In the genomic region with DNA sequence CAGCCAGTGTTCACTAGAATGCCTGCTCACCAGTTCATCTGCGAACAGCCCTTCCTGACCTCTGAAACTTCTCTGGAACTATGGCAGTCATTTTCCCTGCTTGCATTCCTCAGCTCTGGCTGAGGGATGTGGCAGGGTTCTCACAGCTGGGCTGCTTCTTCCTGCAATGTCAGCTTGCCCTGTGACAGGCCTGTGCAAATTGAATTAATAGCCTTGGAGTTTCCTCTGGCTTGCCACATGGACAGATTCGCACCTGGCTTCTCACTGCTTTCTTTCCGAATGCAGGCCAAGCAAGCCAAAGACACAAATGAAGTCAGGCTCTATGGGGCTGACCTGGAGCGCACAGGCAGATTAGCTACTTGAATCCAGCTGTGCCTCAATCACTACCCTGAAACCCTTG, we compare ENCODE assay signal across 14 mouse cellular contexts.
DNase-seq lines count a peak whose midpoint lies in the region; ATAC-seq and TF ChIP-seq lines count a peak whose summit lies in the region.
"Had no signal": no experiment of that assay in that cellular context is flagged by ENCODE, and none has a peak within 500 bp of the region (broad histone marks: within the 10 kb centered on the region; RNA-seq: fewer than 3 reads in every experiment).

No protein-coding gene starts in this region.

- TF ChIP-seq CTCF in gastrocnemius, adult 2 months (IDR thresholded peaks at IDR 0.05), result no peak
- TF ChIP-seq CTCF in kidney, postnatal 0 days (IDR thresholded peaks at IDR 0.05; ENCODE audit: low read depth), result no peak

- no peak overlapping the region for H3K4me3 ChIP-seq in gastrocnemius, adult 2 months
- H3K4me3 ChIP-seq in neural tube, embryonic 15.5 days (replicated peaks), result no peak overlapping the region
- no peak overlapping the region for H3K4me3 ChIP-seq in kidney, postnatal 0 days (replicated peaks; ENCODE audit: low read depth, low read length)
- H3K4me3 ChIP-seq in forebrain, embryonic 13.5 days, result no peak overlapping the region
- H3K4me3 ChIP-seq: limb, embryonic 12.5 days; neural tube, embryonic 12.5 days had no signal

- H3K9ac ChIP-seq in neural tube, embryonic 15.5 days (replicated peaks), result no peak overlapping the region
- no peak overlapping the region for H3K9ac ChIP-seq in kidney, postnatal 0 days (ENCODE audit: low read depth, low read length)
- no peak overlapping the region for H3K9ac ChIP-seq in forebrain, embryonic 13.5 days
- H3K9ac ChIP-seq: limb, embryonic 12.5 days; neural tube, embryonic 12.5 days had no signal

- ATAC-seq in neural tube, embryonic 15.5 days (ENCODE audit: low FRiP score), result no peak
- ATAC-seq in kidney, postnatal 0 days (replicated peaks; ENCODE audit: low FRiP score, low read depth), result no peak
- ATAC-seq in forebrain, embryonic 13.5 days, result no peak

- intact Hi-C loops in gastrocnemius, adult 2 months (cut with DNase I), result loop anchor here (5.0 kb wide), 1 partner anchor 104 kb away; no protein-coding TSS in a partner anchor

- peak overlapping the region; percentile 61 for H3K27ac ChIP-seq in gastrocnemius, adult 2 months
- no peak overlapping the region for H3K27ac ChIP-seq in neural tube, embryonic 15.5 days (replicated peaks)
- H3K27ac ChIP-seq in kidney, postnatal 0 days, result no peak overlapping the region
- no peak overlapping the region for H3K27ac ChIP-seq in forebrain, embryonic 13.5 days
- H3K27ac ChIP-seq: limb, embryonic 12.5 days; neural tube, embryonic 12.5 days had no signal

- no peaks in the 10 kb centered on the region for H3K9me3 ChIP-seq in neural tube, embryonic 15.5 days (replicated peaks)
- H3K9me3 ChIP-seq in kidney, postnatal 0 days (replicated peaks; ENCODE audit: low read length), result no peaks in the 10 kb centered on the region
- no peaks in the 10 kb centered on the region for H3K9me3 ChIP-seq in forebrain, embryonic 13.5 days (replicated peaks)
- H3K9me3 ChIP-seq: limb, embryonic 12.5 days; neural tube, embryonic 12.5 days had no signal

- 77% methylated on average over 4 of the region's 4 CpGs for WGBS in neural tube, embryonic 15.5 days
- 22% methylated on average over 4 of the region's 4 CpGs for WGBS in kidney, postnatal 0 days
- 69% methylated on average over 4 of the region's 4 CpGs for WGBS in forebrain, embryonic 13.5 days

- H3K4me2 ChIP-seq in neural tube, embryonic 15.5 days, result no peak overlapping the region
- H3K4me2 ChIP-seq in kidney, postnatal 0 days (ENCODE audit: low read length), result no peak overlapping the region
- H3K4me2 ChIP-seq in forebrain, embryonic 13.5 days, result no peak overlapping the region
- H3K4me2 ChIP-seq: limb, embryonic 12.5 days; neural tube, embryonic 12.5 days had no signal

- H3K36me3 ChIP-seq in neural tube, embryonic 15.5 days, result peaks cover 5% of the 10 kb centered on the region
- H3K36me3 ChIP-seq in kidney, postnatal 0 days (ENCODE audit: insufficient read depth, low read length), result 0 out of 2 replicates have a peak, but pooled peaks cover 8% of the 10 kb centered on the region
- H3K36me3 ChIP-seq in forebrain, embryonic 13.5 days (ENCODE audit: poor library complexity, severe bottlenecking), result peaks cover 7% of the 10 kb centered on the region
- H3K36me3 ChIP-seq: neural tube, embryonic 12.5 days had no signal

- DNase-seq in gastrocnemius, adult 2 months, result peak; percentile 41
- DNase-seq in gastrocnemius, adult 18-20 months (ENCODE audit: low spot score), result no peak
- DNase-seq in neural tube, embryonic 10.5 days (ENCODE audit: extremely low spot score, low spot score), result peak; percentile 53
- DNase-seq in kidney, postnatal 0 days (ENCODE audit: low spot score), result peak; percentile 49
- no peak for DNase-seq in spleen, postnatal 4 days (ENCODE audit: low spot score in 2 of 2)
- DNase-seq in cerebellum, adult 9-11 months, result no peak
- DNase-seq: adrenal gland, adult 2 months; heart, postnatal 36 days; right cerebral cortex, postnatal 4 days; thymus, adult 18-20 months had no signal

- no peaks in the 10 kb centered on the region for H3K4me1 ChIP-seq in neural tube, embryonic 15.5 days
- H3K4me1 ChIP-seq in kidney, postnatal 0 days (replicated peaks; ENCODE audit: insufficient read depth, low read length), result peaks cover 4% of the 10 kb centered on the region; the same call in 1 of the 2 replicates
- H3K4me1 ChIP-seq in forebrain, embryonic 13.5 days, result no peaks in the 10 kb centered on the region
- H3K4me1 ChIP-seq: limb, embryonic 12.5 days; neural tube, embryonic 12.5 days had no signal

- no peaks in the 10 kb centered on the region for H3K27me3 ChIP-seq in neural tube, embryonic 15.5 days (replicated peaks)
- H3K27me3 ChIP-seq in kidney, postnatal 0 days (ENCODE audit: insufficient read depth, low read length), result no peaks in the 10 kb centered on the region
- H3K27me3 ChIP-seq in forebrain, embryonic 13.5 days, result no peaks in the 10 kb centered on the region
- H3K27me3 ChIP-seq: limb, embryonic 12.5 days; neural tube, embryonic 12.5 days had no signal

Comparison
In these comparisons a context has a peak if more than half of its experiments do, and no peak if none do; other contexts are left out.
1. DNase-seq: peak in gastrocnemius, adult 2 months (single experiment), neural tube, embryonic 10.5 days (single experiment) and kidney, postnatal 0 days (single experiment); none in gastrocnemius, adult 18-20 months (single experiment), spleen, postnatal 4 days (0 of 2) and cerebellum, adult 9-11 months (single experiment).